Mouse (Mus musculus): ENCODE data around the gene Ubxn6.

DNA sequence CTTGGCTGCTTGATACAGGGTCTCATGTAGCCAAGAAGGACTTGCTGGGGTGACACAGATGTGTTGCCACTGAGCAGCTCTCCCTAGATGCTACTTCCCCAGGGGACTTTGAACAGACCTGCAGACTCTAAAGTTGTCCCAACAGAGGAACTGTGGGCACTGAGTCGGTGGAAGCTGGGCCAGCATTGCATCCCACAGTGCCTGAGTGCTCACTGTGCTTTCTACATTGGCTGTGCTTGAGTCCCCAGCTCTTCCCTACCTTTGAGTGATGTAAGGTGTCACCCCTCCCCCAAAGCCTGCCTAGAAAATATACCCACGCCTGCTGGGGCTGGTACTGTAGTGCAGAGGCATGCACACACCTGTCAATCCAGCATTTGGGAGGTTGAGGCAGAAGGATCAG is 32.9 kb upstream of the Ubxn6 start:
- TF ChIP-seq CTCF (conservative IDR thresholded peaks at IDR 0.05; ENCODE audit: low read length) (no peak), POU5F1 (IDR thresholded peaks at IDR 0.05; ENCODE audit: borderline replicate concordance, low read length) (no peak), NANOG (IDR thresholded peaks at IDR 0.05; ENCODE audit: borderline replicate concordance, low read length) (no peak)
